Mouse (Mus musculus) hindbrain, postnatal 0 days (tissue): ENCODE data around the gene Kif5a. TPM values are rescaled to one million over a fixed set of nuclear protein-coding genes. Genes with fewer than 3 reads are reported as not detected.

Experiments
- ATAC-seq: fragments of 200-750 bp; cut with Nextera tagmentation; 2 replicates; pipeline ENCODE4 v1.8.0; 2017; ENCODE audit warnings: mild to moderate bottlenecking, moderate TSS enrichment, moderate library complexity
- DNase-seq: peaks from one replicate; pipeline ENCODE4 v3.0.0-alpha.2; 2015; ENCODE audit warnings: low spot score
- H3K27ac ChIP-seq: fragments of 300-500 bp; sonication (generic); 2 replicates; pipeline ENCODE4 v1.5.1; 2014; ENCODE audit warnings: mild to moderate bottlenecking
- H3K27me3 ChIP-seq: fragments of 300-500 bp; sonication (generic); 2 replicates; pipeline ENCODE4 v1.6.1; 2014; ENCODE audit warnings: low read length, mixed read lengths; ENCODE audit not compliant: insufficient read depth
- H3K36me3 ChIP-seq: fragments of 300-500 bp; sonication (generic); 2 replicates; pipeline ENCODE4 v1.6.1; 2014; ENCODE audit warnings: low read length, mixed read lengths; ENCODE audit not compliant: insufficient read depth
- H3K4me1 ChIP-seq: fragments of 300-500 bp; sonication (generic); 2 replicates; pipeline ENCODE4 v1.6.1; 2014; ENCODE audit warnings: antibody characterized with exemption, low read length, mixed read lengths; ENCODE audit not compliant: insufficient read depth
- H3K4me2 ChIP-seq: fragments of 300-500 bp; sonication (generic); 2 replicates; pipeline ENCODE4 v1.6.1; 2014; ENCODE audit warnings: low read depth, mild to moderate bottlenecking, low read length, moderate library complexity, mixed read lengths
- H3K4me3 ChIP-seq: fragments of 300-500 bp; sonication (generic); 2 replicates; pipeline ENCODE4 v1.5.1; 2014; ENCODE audit warnings: low read length
- H3K9ac ChIP-seq: fragments of 300-500 bp; sonication (generic); replicated peaks from 2 replicates; pipeline ENCODE4 v1.6.1; 2014; ENCODE audit warnings: mild to moderate bottlenecking, low read length, moderate library complexity, mixed read lengths
- H3K9me3 ChIP-seq: fragments of 300-500 bp; sonication (generic); 2 replicates; pipeline ENCODE4 v1.6.1; 2016; ENCODE audit warnings: low read length, mixed read lengths
- CTCF ChIP-seq: IDR thresholded peaks from 2 replicates; pipeline ENCODE4 v1.5.1; 2016; ENCODE audit warnings: antibody characterized with exemption, control low read depth, low read depth
- WGBS: fragments of 180-500 bp; shearing (Covaris S2); extraction: QIAGEN DNeasy Blood & Tissue Kit; methylation state at CpG from one replicate; pipeline ENCODE4 v1.1.7; 2014; 5-methylcytosine and 5-hydroxymethylcytosine counted together
- polyA plus RNA-seq: library from polyadenylated mRNA; unstranded; fragments of >200 nt; fragmentation: Nextera tagmentation; extraction: Ambion mirVana; gene quantifications from 2 replicates; pipeline ENCODE4 v1.2.1, GENCODE M21; 2015
- total RNA-seq: library from RNA; depleted of rRNA; stranded (reverse); fragments of >200 nt; gene quantifications from 2 replicates; pipeline ENCODE4 v1.2.3, GENCODE M21; 2014

Kif5a gene
- total and polyA plus RNA-seq, 2 experiments from 2014 or later = 103 to 231 TPM

- no peaks in the 10 kb centered on the region for H3K9me3 ChIP-seq
- no peak for TF ChIP-seq CTCF
- ATAC-seq (no peak), DNase-seq (no peak)
- H3K9ac ChIP-seq = no peak overlapping the region
- WGBS = 94% methylated on average over 11 of the region's 11 CpGs
- H3K27me3 ChIP-seq = no peaks in the 10 kb centered on the region
- H3K4me2 ChIP-seq = no peak overlapping the region
- H3K36me3 ChIP-seq = peaks cover 87% of the 10 kb centered on the region
- H3K4me3 ChIP-seq = no peak overlapping the region
- no peaks in the 10 kb centered on the region for H3K4me1 ChIP-seq
- no peak overlapping the region for H3K27ac ChIP-seq
These were observed 40.0 kb upstream of the Kif5a start for GRCm38 (mm10) chr10:127303136-127303535.

GRCm38 (mm10) chr10:127300361-127300760 is 37.2 kb upstream of the Kif5a start:
- H3K4me2 ChIP-seq = no peak overlapping the region
- ATAC-seq = no peak
- H3K27ac ChIP-seq = no peak overlapping the region
- peaks cover 90% of the 10 kb centered on the region for H3K36me3 ChIP-seq
- DNase-seq = no peak
- no peaks in the 10 kb centered on the region for H3K27me3 ChIP-seq
- H3K4me1 ChIP-seq = no peaks in the 10 kb centered on the region
- H3K9me3 ChIP-seq = no peaks in the 10 kb centered on the region
- no peak overlapping the region for H3K4me3 ChIP-seq
- 93% methylated on average over 6 of the region's 6 CpGs for WGBS
- no peak overlapping the region for H3K9ac ChIP-seq
- TF ChIP-seq CTCF = no peak

- TF ChIP-seq CTCF = no peak
- ATAC-seq = no peak; the same call in 1 of the 2 replicates
- DNase-seq = no peak
- Histone ChIP-seq H3K4me1 (peaks cover under 1% of the 10 kb centered on the region; the same call in 1 of the 2 replicates), H3K4me2 (no peak overlapping the region), H3K9ac (no peak overlapping the region), H3K27ac (no peak overlapping the region), H3K9me3 (no peaks in the 10 kb centered on the region), H3K36me3 (peaks cover 70% of the 10 kb centered on the region), H3K4me3 (no peak overlapping the region), H3K27me3 (no peaks in the 10 kb centered on the region)
- WGBS = 89% methylated on average over 16 of the region's 16 CpGs
These were observed 34.1 kb upstream of the Kif5a start for GRCm38 (mm10) chr10:127297015-127297871.

GRCm38 (mm10) chr10:127295986-127296794 is 33.0 kb upstream of the Kif5a start:
- ATAC-seq = no peak
- no peak for DNase-seq
- no peak overlapping the region for H3K27ac ChIP-seq
- no peaks in the 10 kb centered on the region for H3K9me3 ChIP-seq
- TF ChIP-seq CTCF = no peak
- no peak overlapping the region for H3K4me3 ChIP-seq
- 92% methylated on average over 24 of the region's 24 CpGs for WGBS
- no peak overlapping the region for H3K9ac ChIP-seq
- peaks cover 62% of the 10 kb centered on the region for H3K36me3 ChIP-seq
- H3K4me1 ChIP-seq = peaks cover 10% of the 10 kb centered on the region
- no peaks in the 10 kb centered on the region for H3K27me3 ChIP-seq
- H3K4me2 ChIP-seq = no peak overlapping the region

GRCm38 (mm10) chr10:127294895-127295510 is 31.9 kb upstream of the Kif5a start:
- H3K27ac ChIP-seq = no peak overlapping the region
- ATAC-seq = no peak

GRCm38 (mm10) chr10:127293590-127294113 is 30.5 kb upstream of the Kif5a start:
- Histone ChIP-seq H3K4me2 (no peak overlapping the region), H3K9me3 (no peaks in the 10 kb centered on the region), H3K27ac (no peak overlapping the region), H3K36me3 (peaks cover 38% of the 10 kb centered on the region), H3K27me3 (no peaks in the 10 kb centered on the region), H3K4me1 (peaks cover 15% of the 10 kb centered on the region), H3K4me3 (no peak overlapping the region), H3K9ac (no peak overlapping the region)
- no peak for DNase-seq
- no peak for TF ChIP-seq CTCF
- no peak for ATAC-seq
- 84% methylated on average over 3 of the region's 3 CpGs for WGBS

More at GRCm38 (mm10) chr10:127294895-127295510, 31.9 kb upstream of the Kif5a start:
- Histone ChIP-seq H3K4me3 (no peak overlapping the region), H3K9me3 (no peaks in the 10 kb centered on the region), H3K36me3 (peaks cover 51% of the 10 kb centered on the region), H3K4me1 (peaks cover 11% of the 10 kb centered on the region), H3K4me2 (no peak overlapping the region), H3K9ac (no peak overlapping the region), H3K27me3 (no peaks in the 10 kb centered on the region)
- DNase-seq = no peak
- WGBS = 92% methylated on average over 10 of the region's 10 CpGs
- no peak for TF ChIP-seq CTCF
